Mouse (Mus musculus) intestine, embryonic 14.5 days (tissue): ENCODE results near the gene Klhl22. TPM values are rescaled to one million over a fixed set of nuclear protein-coding genes. Genes with fewer than 3 reads are reported as not detected.
A peak's percentile ranks its signal among the peaks of the same experiment; 100 is the strongest.

ENCODE experiments used
- ATAC-seq: fragments of 200-750 bp; cut with Nextera tagmentation; replicated peaks from 2 replicates; pipeline ENCODE4 v1.8.0; 2017; ENCODE audit warnings: low read depth, moderate number of reproducible peaks, moderate TSS enrichment, moderate library complexity; ENCODE audit not compliant: low FRiP score, low TSS enrichment
- DNase-seq: peaks from one replicate; pipeline ENCODE4 v3.0.0-alpha.2; 2018; ENCODE audit warnings: low spot score
- H3K27ac ChIP-seq: fragments of 300-500 bp; sonication (generic); 2 replicates; pipeline ENCODE4 v1.5.1; 2014; ENCODE audit warnings: low read depth, mild to moderate bottlenecking, control low read depth
- H3K27me3 ChIP-seq: fragments of 300-500 bp; sonication (generic); replicated peaks from 2 replicates; pipeline ENCODE4 v1.6.1; 2014; ENCODE audit warnings: low read length, control low read depth; ENCODE audit not compliant: control insufficient read depth, insufficient read depth
- H3K36me3 ChIP-seq: fragments of 300-500 bp; sonication (generic); 2 replicates; pipeline ENCODE4 v1.6.1; 2014; ENCODE audit warnings: low read length, control low read depth; ENCODE audit not compliant: control insufficient read depth, insufficient read depth
- H3K4me1 ChIP-seq: fragments of 300-500 bp; sonication (generic); replicated peaks from 2 replicates; pipeline ENCODE4 v1.6.1; 2014; ENCODE audit warnings: low read length, control low read depth, mixed read lengths; ENCODE audit not compliant: control insufficient read depth, insufficient read depth
- H3K4me2 ChIP-seq: fragments of 300-500 bp; sonication (generic); 2 replicates; pipeline ENCODE4 v1.6.1; 2014; ENCODE audit warnings: low read length
- H3K4me3 ChIP-seq: fragments of 300-500 bp; sonication (generic); 2 replicates; pipeline ENCODE4 v1.5.1; 2014; ENCODE audit warnings: low read depth, low read length, control low read depth, mixed read lengths
- H3K9ac ChIP-seq: fragments of 300-500 bp; sonication (generic); 2 replicates; pipeline ENCODE4 v1.6.1; 2014; ENCODE audit warnings: mild to moderate bottlenecking, low read length
- H3K9me3 ChIP-seq: fragments of 300-500 bp; sonication (generic); 2 replicates; pipeline ENCODE4 v1.6.1; 2016; ENCODE audit warnings: low read length, control low read depth; ENCODE audit not compliant: control insufficient read depth
- WGBS: fragments of 180-500 bp; shearing (Covaris S2); extraction: QIAGEN DNeasy Blood & Tissue Kit; methylation state at CpG from one replicate; pipeline ENCODE4 v1.1.7; 2014; 5-methylcytosine and 5-hydroxymethylcytosine counted together
- polyA plus RNA-seq: library from polyadenylated mRNA; unstranded; fragments of >200 nt; fragmentation: Nextera tagmentation; extraction: Ambion mirVana; gene quantifications from 2 replicates; pipeline ENCODE4 v1.2.1, GENCODE M21; 2014

Klhl22 gene
- polyA plus RNA-seq, 1 experiment from 2014 or later: 66.5 TPM

DNA sequence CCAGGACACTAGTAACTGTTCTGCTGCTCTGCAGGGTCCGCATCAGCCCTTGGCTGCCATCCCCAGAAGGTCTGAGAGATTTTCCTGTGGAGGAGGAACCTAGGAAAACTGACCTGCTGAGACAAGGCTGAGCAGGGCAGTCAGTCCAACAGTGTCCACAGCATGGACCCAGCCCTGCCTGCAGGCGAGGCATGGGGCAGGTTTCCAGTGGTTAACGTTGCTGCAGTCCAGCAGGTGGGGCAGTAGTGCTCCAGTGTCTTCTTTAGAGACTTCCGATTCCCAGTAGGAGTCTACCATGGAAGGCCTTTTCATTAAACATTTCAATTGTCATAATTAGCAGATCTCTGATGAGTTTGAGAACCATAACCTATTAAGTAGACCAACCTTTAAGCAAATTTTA lies 16.1 kb upstream of the Klhl22 start:
- ATAC-seq (0 out of 2 replicates have a peak, but pooled peaks have one; percentile 43), DNase-seq (no peak)
- Histone ChIP-seq H3K9me3 (no peaks in the 10 kb centered on the region), H3K4me1 (no peaks in the 10 kb centered on the region), H3K27ac (no peak overlapping the region), H3K27me3 (no peaks in the 10 kb centered on the region), H3K9ac (no peak overlapping the region), H3K4me2 (no peak overlapping the region), H3K4me3 (no peak overlapping the region), H3K36me3 (no peaks in the 10 kb centered on the region)
- WGBS: 40% methylated on average over 4 of the region's 4 CpGs

DNA sequence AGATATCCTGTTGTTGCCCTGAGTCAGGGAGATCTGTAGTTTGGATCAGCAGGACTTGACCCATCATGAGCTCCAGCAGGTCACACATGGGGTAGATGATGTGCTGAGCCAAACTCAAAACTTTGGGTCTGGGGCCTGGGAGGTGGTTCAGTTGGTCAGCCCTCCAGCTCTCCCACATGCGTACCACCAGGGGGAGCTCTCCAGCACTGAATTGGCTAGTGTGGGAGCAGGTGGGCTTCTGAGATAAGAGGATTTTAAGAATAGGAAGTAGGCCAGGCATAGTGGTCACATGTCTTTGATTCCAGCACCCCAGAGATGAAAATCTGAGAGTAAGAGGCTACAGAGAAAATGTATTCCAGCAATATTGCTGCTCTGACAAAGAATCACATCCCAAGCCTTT lies 14.9 kb upstream of the Klhl22 start:
- WGBS: 19% methylated on average over 1 of the region's 1 CpGs
- peak; percentile 68 for DNase-seq
- Histone ChIP-seq H3K4me3 (no peak overlapping the region), H3K9ac (no peak overlapping the region), H3K9me3 (no peaks in the 10 kb centered on the region), H3K27me3 (no peaks in the 10 kb centered on the region), H3K36me3 (no peaks in the 10 kb centered on the region), H3K4me1 (no peaks in the 10 kb centered on the region), H3K27ac (no peak overlapping the region), H3K4me2 (no peak overlapping the region)
- ATAC-seq: no peak

DNA sequence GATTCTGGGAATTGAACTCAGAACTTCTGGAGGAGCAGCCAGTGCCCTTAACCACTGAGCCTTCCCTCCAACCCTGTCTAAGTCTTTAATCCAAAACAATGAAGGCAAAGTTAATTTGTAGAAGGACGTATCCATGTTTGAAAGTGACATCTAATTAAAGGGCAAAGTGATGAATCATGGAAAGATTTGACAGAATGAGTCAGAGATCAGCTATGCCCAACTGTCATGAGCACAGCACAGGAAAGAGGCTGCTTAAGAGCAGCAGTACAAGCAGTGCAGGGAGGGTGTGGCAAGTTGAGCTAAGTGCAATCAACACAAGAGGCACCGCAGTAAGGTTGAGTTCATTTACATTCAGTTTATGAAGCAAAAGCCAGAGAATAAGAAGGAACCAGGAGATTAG lies 14.4 kb upstream of the Klhl22 start:
- Histone ChIP-seq H3K9ac (no peak overlapping the region), H3K4me2 (no peak overlapping the region), H3K36me3 (no peaks in the 10 kb centered on the region), H3K4me1 (no peaks in the 10 kb centered on the region), H3K9me3 (no peaks in the 10 kb centered on the region), H3K27me3 (no peaks in the 10 kb centered on the region), H3K27ac (no peak overlapping the region), H3K4me3 (no peak overlapping the region)
- WGBS: 76% methylated on average over 2 of the region's 2 CpGs
- no peak for DNase-seq
- no peak for ATAC-seq

DNA sequence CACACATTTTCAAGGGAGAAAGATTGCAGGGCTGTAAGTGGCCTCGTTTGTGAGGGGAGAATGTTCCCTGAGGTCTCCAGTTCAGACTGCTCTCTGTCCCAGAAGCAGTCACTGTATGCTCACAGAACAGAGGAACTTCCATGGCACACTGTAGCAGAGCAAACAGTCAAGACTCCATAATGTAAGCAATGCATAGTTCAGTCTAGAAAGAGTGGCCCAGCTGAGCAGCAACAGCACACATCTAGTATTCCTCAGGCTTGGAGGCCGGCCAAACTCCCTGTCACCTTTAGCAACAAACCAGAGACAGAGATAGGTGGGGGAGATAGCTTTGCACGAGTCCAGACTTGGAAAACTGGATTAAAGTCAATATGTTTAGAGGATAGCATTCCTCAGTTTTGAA lies 6.4 kb upstream of the Klhl22 start:
- Histone ChIP-seq H3K27ac (peak overlapping the region; percentile 67), H3K4me3 (no peak overlapping the region), H3K4me2 (no peak overlapping the region), H3K9ac (no peak overlapping the region), H3K4me1 (peaks cover 4% of the 10 kb centered on the region; the same call in 1 of the 2 replicates), H3K27me3 (no peaks in the 10 kb centered on the region), H3K9me3 (no peaks in the 10 kb centered on the region), H3K36me3 (no peaks in the 10 kb centered on the region)
- DNase-seq: peak; percentile 80
- peak; percentile 86 for ATAC-seq
- 9% methylated on average over 3 of the region's 3 CpGs for WGBS

DNA sequence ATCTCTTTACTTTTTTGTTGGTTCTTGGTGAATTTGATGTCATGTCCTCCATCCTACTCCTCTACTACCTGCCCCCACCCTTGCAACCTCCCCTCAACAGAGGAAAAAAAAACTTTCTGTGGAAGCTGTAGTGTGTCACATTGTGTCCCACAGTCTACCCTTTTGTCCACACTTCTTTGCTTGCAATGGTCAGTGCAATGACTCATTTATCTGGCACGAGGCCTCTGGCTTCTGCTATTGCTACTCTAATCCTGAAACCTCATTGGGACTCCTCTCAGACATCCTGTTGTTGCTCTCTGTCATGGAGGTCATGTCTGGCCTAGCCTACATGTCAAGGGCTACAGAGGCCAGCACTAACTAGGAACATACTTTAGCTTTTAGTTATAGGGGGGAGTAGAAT lies 5.7 kb upstream of the Klhl22 start:
- Histone ChIP-seq H3K4me1 (peaks cover 5% of the 10 kb centered on the region; the same call in 1 of the 2 replicates), H3K27me3 (no peaks in the 10 kb centered on the region), H3K4me3 (no peak overlapping the region), H3K9me3 (no peaks in the 10 kb centered on the region), H3K9ac (no peak overlapping the region), H3K27ac (peak overlapping the region; percentile 67), H3K36me3 (no peaks in the 10 kb centered on the region), H3K4me2 (no peak overlapping the region)
- 39% methylated on average over 1 of the region's 1 CpGs for WGBS
- ATAC-seq (no peak), DNase-seq (no peak)

DNA sequence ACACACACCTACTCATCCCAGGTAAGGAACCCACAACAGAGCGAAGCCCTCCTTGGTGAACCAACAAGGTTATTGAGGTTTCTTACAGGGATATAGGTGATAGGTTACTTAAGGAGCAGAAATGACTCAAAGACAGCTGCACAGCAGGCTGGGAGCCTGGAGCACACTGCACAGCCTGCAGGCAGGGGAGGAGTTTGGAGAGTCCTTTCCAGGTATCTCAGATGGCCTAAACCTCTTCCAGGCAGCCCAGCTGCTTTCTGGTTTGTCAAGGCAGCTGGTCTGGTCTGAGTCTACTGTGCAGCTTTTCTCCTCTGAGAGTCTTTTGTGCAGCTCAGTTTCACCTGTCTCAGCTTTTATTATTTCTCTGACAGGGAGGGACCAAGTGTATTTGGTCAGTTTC lies 1.7 kb upstream of the Klhl22 start:
- Histone ChIP-seq H3K4me2 (no peak overlapping the region), H3K4me3 (no peak overlapping the region), H3K4me1 (peaks cover 31% of the 10 kb centered on the region), H3K27me3 (no peaks in the 10 kb centered on the region), H3K36me3 (no peaks in the 10 kb centered on the region), H3K27ac (no peak overlapping the region), H3K9me3 (no peaks in the 10 kb centered on the region), H3K9ac (no peak overlapping the region)
- ATAC-seq (no peak), DNase-seq (no peak)
- 97% methylated on average over 1 of the region's 1 CpGs for WGBS

DNA sequence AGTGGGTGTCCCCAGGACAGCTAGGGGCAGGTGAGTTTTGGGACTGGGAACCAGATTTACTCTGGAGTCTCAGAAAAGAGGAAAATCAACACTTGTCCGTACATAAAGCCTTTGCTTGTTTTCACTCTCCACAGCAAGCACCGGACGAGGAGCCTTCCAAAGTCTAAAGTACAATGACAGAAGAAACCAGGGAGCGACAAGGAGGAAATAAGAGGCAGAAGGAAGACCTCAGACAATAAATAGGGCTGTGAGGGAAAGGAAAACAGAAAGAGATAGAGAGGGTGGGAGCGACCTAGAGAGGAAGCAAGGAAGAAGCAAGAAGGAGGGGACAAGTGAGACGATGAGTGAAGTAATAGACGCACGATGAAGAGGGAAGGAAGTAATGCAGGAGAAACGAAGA lies 516 bp upstream of the Klhl22 start:
- Histone ChIP-seq H3K9ac (peak overlapping the region; percentile 84), H3K36me3 (no peaks in the 10 kb centered on the region), H3K4me3 (peak overlapping the region; percentile 63), H3K9me3 (no peaks in the 10 kb centered on the region), H3K27ac (peak overlapping the region; percentile 77), H3K4me1 (peaks cover 29% of the 10 kb centered on the region), H3K27me3 (no peaks in the 10 kb centered on the region), H3K4me2 (peak overlapping the region; percentile 82)
- DNase-seq (no peak), ATAC-seq (peak; percentile 21; the same call in 1 of the 2 replicates)
- WGBS: 37% methylated on average over 9 of the region's 9 CpGs

DNA sequence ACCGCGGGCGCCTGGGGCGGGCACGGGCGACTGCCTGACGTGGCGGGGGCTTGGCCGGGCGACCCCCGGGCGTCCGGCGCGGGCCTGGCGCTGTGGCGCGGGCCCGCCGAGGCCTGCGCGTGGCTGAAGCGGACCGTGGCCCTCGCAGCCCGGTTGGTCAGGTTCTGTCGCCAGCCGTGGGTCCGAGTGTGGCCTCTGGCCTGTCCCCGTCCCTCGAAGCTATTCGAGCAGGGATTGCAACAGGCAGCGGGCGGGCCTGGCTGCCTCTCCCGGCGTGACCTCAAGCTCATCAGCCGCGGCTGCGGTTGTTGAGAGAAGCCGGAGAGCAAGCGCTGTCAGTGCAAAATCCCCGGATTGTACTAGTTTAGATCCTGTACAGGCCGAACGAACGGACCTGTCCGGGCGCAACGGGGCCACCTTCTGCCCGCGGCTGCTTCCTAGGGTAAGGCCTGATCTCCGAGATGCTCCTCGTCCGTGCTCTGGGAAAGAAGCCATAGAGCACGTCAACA lies 449 bp downstream of the Klhl22 start:
- H3K27ac ChIP-seq: peak overlapping the region; percentile 77; the same call in 1 of the 2 replicates
- peaks cover 29% of the 10 kb centered on the region for H3K4me1 ChIP-seq
- WGBS: under 1% methylated on average over 53 of the region's 54 CpGs
- H3K36me3 ChIP-seq: peaks cover 4% of the 10 kb centered on the region; the same call in 1 of the 2 replicates
- H3K4me3 ChIP-seq: peak overlapping the region; percentile 63
- H3K4me2 ChIP-seq: peak overlapping the region; percentile 82
- peak overlapping the region; percentile 84 for H3K9ac ChIP-seq
- ATAC-seq: peak; percentile 49
- peak; percentile 81 for DNase-seq
- no peaks in the 10 kb centered on the region for H3K9me3 ChIP-seq
- no peaks in the 10 kb centered on the region for H3K27me3 ChIP-seq

DNA sequence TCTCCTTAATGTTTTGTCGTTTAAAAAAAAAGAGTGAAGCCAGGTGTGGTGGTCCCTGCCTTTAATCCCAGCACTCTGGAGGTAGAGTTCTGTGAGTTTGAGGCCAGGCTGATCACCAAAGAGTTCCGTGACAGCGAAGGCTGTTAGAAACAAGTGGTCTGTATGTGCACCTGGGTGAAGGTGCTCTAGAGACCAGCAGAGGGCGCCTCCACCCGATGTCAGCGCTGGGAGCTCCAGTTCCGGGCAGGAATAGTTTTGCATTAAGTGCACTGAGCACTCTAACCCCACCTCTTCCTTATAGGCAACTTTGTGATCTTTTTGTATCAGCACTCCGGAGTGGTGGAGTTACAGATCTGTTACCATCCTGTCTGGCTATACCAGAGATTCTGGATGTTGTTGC lies 1.2 kb downstream of the Klhl22 start:
- Histone ChIP-seq H3K4me3 (peak overlapping the region; percentile 63), H3K9me3 (no peaks in the 10 kb centered on the region), H3K4me1 (peaks cover 29% of the 10 kb centered on the region), H3K4me2 (peak overlapping the region; percentile 82), H3K27ac (no peak overlapping the region), H3K9ac (peak overlapping the region; percentile 84), H3K36me3 (peaks cover 9% of the 10 kb centered on the region), H3K27me3 (no peaks in the 10 kb centered on the region)
- ATAC-seq (no peak), DNase-seq (peak; percentile 62)
- WGBS: 32% methylated on average over 8 of the region's 8 CpGs
